Mouse (Mus musculus) frontal cortex, postnatal 36 days (tissue): Measurements from ENCODE around the gene Ldlrad3.

Experiments
- DNase-seq, 2 experiments: peaks; one replicate each; pipeline ENCODE4 v3.0.0; 2022; ENCODE audit warnings: low spot score in 2 of 2

Ldlrad3 gene

DNA sequence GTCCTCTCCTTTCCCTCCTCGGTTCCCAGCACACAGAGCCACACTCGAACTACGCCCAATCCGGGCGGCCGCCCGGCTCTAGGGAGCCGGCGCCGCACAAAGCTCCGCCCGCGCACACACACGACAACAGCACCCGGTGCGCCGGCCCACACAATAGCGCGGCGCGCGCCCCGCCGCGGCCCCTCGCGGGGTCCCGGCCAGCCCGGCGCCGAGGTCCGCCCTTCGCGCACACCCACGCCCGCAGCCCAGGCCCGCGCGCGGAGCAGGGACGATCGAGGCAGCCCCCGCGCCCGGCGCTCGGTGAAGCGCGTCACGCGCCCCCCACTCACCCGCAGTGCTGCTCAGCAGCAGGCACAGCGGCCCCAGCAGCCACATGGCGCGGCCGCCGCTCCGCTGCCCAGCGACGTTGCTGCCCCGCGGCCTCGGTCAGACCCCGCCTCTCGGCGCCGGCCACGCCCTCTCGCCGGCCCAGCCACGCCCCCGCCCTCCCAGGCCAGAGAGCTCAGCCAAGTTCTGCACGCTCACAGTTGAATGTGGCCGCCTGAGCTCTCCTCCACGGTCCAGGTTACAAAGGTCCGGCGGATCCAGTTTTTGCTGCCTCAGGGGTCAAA, at the start of gene Ldlrad3:
Gene Ldlrad3, minus strand, starts transcription at position 435 of the 611 bp plus-strand sequence.
- DNase-seq, result peak; percentile 79 to 84

DNA sequence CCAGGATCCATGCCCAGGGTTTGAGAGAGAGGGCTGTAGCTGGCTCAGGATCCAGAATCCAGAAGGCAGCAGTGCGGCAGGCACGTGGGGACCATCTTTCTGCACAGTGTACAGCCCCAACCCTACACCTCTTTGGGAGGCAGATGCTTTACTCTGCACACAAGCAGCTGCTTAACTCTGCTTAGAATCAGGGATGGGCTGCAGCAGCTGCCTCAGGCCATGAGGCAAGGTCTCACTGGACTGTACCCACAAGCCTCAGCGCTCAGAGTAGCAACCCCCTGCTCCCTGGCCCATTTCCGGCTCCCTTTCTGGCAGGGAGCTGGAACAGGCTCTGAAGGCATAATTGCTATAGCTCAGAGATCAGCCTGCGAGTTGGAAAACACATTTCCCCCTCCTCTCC, 45.3 kb upstream of the Ldlrad3 start:
- DNase-seq, result no peak

DNA sequence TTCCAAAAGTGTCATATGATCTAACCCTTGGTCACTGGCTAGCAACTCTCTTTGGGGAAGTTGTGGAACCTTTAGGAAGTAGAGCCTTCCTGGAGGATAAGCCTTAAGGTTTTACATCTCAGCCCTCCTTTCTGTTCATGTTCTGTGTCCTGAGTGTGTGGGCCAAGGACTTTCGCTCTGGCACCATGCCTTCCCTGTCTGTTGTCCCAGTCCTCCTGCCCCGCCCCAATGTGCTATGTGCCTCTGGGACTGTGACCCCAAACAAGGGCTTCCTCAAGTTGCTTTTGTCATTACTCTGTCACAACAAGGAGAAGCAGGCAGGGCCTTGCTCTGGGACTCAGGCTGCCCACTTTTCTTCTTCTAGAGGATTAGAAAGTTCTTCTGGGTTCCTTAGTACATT, 42.9 kb upstream of the Ldlrad3 start:
- DNase-seq, result no peak

DNA sequence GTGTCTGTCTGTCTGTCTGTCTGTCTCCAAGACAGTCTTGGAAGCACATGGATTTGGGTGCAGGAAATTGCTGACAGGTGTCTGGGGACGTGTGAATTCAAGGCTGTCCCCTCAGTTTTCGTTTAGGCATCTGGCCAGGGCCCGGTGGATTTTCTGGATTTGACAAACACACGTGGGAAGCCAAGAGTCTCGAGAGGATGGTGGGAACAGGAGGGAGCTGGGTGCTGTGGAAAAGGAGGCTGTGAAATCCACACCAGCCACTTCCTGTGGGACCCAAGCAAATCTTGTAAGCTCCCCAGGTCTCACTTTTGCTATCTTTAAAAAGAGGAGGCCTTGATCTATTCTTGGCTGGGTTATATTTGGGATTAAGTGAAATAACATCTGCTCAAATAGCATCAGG, 42.1 kb upstream of the Ldlrad3 start:
- DNase-seq, result no peak

DNA sequence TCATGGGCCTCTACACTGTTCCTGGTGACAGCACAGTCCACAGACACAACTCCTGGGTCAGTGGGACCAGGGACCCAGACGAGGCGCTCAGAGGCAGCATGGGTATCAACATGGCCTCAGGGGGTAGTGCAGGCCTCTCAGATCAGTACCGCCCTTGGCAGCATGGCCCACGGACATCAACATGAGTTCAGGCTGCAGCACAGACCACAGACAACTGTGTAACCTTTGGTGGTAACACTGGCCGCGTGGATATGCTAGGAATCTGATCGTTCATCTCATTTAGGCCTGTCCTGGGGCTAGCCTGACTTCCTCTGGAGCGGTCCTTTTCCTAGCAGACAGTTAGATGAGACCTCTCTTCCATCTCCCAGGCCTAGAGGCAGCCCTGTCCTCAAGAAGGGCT, 41.7 kb upstream of the Ldlrad3 start:
- no peak for DNase-seq

DNA sequence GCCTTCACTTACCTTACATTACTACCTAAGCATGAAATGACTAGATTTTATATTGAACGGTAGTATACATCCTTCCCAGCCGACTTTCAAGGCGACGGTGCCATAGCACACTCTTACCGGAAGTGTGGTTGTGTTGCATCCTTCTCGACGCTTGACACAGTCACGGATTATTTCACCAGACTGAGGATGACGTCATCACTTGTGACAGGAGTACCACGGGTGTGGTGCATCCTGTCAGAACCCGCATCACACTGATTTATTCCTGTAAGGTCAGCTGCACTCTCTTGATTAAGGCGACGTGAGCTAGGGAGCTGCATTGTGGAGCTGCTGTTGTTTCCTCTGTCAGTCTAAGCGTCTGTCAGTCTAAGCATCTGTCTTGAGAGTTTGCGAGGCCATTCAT, 40.1 kb upstream of the Ldlrad3 start:
- DNase-seq, result no peak

DNA sequence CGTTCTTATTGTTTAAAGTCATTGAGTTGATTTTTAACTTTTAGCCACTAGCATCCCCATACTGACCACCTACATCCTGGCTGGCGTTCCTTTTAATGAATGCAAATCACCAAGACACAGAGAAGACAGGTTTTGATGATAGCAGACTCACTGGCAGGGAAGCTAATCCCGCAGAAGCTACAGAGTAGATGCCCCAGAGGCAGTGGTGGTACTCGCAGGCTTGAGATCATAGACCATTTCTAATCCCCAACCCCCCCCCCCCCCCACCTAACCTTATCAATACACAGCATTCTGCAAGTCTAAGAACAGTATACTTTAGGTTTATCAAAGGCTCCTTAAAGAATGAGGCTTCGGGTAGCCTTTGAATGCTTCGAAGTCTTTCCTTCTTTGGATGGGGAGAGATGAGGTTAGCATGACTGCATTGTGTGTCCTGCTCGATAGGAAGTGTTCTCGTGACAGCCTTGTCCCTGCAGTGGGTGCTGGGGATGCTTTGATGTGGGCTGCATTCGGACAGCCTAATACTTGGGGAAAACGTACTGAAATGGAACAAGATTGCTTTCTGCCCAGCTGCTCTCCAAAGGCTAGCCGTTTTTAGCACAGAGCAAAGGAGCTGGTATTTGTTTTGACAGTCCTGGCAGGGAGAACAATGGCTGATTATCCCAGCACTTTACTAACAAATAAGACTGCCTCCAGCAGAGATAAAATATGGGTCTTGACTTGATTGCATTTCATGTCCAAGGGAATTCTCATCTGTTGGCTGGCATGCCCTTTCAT, 37.4 kb upstream of the Ldlrad3 start:
- no peak for DNase-seq

DNA sequence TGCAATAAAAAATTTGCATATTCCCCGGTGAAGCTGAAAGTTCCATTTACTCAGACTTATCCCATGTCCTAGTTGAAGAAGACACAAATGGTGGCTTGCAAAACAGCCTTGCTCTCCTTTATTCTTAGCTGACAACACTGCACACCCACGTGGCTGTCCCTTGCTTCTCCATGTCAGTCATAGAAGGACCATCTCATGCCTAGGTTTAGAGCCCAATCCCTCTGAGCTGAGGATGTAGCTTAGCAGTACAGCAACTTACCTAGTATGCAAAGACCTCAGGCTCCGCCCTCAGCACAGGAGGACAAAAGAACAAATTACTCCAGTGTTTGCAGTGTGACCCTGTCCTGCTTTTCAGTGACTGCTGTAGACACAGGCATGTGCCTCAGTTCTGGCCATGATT, 36.6 kb upstream of the Ldlrad3 start:
- no peak for DNase-seq

DNA sequence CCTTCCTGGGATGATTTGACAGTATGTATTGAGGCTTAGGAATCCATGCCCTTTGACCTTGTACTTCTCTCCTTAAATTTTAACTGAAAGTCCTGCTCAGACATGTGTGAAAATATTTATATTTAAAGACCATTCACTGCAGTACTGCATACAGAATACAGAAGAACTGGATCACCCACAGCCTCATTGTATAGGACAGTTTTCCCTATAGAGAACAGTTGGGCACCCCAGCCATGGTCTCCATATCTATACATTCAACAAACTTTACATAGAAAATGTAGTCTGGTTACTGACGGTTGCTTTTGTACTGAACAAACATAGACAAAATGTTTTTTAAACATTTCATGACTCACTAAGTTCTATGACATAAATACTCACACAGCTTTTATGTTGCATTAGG, 30.6 kb upstream of the Ldlrad3 start:
- DNase-seq, result no peak

DNA sequence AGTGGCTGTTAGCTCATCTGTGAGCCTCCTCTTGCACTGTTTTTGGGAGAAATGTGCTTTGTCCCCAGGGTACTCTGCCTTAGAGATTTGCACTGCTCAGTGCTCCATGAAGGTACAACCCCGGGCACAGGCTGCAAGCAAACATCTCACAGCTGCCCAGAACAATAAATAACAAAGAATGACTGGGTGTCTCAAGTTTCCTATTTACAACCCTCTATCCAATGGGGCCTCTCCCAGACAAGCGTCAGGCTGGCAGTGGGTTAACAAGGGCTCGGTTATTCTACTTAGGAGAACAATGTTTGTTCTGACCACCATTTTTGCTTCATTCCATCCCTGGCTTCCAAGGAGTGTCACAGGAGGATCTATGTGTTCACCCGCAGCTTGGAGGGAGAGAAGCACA, 25.9 kb upstream of the Ldlrad3 start:
- no peak for DNase-seq

DNA sequence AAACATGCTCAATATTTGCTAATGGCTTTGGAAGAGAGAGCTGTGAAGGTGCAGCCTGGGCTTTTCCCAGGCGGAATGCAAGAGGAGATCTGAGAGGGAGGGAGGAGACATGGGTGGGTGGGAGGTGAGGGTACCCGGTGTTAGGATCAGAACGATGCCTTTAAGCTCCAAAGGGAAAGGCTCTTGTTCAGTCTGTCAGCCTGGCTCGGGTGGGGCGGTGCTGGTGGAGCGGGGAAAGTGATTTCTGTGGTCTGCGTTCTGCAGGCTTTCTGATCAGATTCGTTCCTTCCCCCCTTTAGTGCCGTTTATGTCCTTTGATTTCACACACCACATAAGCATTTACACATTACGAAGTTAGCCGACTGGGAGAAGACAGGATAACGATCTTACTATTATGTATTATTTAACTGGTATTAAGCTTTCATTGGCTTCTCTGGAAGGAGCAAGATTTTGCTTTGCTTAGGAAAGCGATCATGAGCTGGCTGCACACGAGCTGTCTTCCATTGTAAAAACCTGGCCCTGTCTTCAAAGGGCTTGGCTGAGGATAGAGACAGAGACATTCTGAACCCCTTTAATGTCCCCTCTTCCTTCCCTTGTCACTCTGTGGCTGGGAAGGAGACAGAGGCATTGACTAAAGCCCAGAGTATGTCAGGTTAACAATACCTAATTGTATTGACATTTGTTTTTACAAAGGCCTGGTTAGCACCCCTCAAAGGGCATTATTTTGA, 19.7 kb upstream of the Ldlrad3 start:
- no peak for DNase-seq

DNA sequence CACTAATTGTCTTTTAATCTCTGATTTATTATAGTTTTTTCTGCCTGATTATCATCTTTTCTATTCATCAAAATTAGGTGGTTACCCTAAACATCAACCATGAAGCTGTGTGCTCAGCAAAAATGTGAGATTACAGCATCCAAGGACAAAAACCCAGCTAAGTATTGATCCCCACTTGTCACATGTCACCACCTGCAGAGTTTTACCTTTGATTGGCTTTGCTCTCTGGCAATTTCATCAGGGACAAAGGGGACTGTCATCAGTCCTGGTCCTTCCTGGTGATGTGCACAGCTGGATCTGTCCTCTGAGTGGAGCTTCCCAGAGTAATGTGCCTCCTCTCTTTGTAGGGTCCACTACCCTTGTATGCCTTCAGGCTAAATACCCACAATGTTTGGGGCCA, 17.3 kb upstream of the Ldlrad3 start:
- no peak for DNase-seq

DNA sequence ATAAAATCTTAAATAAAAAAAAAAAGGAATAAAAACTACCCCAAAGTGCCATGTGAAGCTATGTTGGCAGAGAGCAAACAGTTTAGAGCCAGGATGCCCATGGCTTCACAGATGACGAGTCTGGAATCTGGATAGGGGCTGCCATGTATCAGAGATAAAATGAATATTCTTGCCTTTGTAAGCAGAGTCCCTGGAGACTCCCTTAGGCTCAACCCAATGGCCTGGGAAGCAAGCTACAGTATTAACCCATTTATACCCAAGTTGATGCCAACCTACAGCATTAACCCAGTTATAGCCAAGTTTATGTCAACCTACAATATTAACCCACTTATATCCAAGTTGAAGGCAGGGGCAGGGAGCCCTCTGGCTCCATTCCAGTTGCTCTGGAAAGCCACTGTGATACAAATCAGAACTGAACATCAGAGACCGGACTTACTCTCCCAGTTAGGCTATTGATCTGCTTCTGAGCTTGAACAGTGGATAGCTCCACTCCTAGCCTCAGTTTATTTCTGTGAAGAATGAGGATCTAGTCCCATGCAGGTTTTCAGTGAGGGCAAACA, 16.1 kb upstream of the Ldlrad3 start:
- DNase-seq, result no peak

DNA sequence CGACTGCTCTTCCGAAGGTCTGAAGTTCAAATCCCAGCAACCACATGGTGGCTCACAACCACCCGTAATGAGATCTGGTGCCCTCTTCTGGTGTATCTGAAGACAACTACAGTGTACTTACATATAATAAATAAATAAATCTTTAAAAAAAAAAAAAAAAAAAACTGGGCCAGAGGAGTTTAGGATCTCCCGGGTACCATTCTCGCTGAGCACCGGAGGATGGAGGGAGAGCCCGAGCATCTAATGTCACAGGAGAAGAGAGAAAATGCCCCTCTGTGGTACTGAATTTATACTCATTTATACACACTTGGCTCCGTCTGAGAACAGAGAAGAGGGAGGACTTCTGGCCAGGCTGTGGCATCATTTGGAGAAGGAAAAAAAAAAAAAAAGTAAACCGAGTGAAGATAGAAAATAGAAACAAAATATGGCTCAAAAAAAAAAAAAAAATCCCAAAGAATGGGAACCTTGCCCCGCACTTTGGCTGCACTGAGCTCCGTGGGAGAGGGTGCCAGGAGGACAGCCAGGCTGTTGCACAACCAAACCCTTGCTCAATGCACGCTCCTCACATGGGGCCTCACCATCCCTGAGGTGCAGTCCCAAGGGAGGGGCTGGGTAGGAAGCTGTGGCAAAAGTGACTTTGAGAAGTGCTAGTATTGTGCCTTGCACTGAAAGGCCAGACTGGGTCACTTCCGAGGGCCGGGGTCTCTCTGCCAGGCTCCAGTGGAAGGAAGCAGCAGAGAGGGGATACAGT, 15.2 kb upstream of the Ldlrad3 start:
- DNase-seq, result no peak

DNA sequence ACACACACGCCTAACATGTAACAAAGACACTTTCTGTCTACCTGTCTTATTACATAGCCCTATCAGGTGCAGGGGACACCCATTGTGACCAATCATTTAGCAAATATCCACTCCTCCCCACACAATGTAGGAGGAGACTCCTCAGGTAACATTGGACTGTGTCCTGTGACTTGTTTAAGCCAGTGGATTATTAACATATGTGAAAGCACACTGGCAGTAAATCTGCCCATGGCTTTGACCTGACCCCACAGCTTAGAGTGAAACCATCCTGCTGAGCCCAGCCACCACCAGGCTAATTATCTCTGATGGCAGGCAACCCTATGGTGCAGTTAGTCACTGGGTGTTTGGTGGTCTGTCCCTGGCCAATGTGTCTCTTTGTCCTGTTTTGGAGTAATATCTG, 11.1 kb upstream of the Ldlrad3 start:
- DNase-seq, result no peak

DNA sequence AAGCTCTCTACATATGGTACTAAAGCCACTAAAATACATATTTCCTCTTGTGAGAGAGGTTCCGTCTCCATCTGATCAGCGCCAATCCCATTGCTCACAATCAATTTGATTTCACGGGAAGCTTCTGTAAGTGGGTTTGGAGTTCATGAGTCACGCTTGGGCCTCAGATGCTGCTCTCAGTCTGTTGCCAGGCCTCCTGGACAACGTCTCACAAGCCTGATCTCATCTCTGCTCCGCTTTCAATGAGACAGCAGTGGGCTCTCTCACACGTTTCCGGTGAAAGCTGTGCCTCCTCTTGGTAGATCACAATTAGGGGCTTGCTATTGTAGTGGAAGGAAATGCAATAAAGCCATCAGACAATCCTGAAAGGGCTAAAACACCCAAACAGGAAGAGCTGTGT, 10.5 kb upstream of the Ldlrad3 start:
- no peak for DNase-seq

DNA sequence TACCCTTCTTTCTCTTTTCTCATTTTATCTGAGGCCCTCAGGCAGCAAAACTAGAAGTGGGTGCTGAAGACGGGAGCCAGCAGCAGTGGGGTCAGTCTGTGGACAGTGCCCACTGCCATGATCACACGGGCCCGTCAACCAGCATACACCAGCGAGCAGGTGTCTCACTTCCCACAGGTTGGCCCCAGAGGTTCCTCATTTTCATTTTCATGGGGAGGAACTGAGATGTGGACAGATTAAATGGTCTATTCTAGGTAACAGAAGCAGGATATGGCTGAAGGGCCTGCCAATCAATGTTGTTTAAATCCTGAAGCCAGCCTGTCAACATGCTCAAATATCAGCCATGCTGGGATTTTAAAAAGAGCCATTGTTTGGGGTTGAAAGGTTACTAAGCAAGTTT, 9.3 kb upstream of the Ldlrad3 start:
- DNase-seq, result no peak

DNA sequence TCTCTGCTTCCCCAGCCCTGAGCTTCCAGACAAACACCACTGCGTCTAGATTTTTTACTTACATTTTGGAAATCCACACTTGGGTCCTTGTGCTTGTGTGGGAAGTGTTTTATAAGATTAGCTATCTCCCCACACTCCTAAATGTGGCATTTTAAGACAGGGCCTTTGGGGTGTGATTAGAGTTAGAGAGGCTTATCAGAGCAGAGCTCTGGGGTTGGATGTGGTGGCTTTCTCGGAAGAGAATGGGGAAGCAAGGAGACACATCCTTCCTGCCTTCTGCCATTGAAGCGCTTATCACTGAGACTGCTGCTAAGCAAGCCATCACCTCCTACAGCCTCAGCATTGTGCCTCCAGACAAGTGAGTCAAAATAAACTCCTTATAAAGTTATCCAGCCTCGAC, 8.1 kb upstream of the Ldlrad3 start:
- no peak for DNase-seq

DNA sequence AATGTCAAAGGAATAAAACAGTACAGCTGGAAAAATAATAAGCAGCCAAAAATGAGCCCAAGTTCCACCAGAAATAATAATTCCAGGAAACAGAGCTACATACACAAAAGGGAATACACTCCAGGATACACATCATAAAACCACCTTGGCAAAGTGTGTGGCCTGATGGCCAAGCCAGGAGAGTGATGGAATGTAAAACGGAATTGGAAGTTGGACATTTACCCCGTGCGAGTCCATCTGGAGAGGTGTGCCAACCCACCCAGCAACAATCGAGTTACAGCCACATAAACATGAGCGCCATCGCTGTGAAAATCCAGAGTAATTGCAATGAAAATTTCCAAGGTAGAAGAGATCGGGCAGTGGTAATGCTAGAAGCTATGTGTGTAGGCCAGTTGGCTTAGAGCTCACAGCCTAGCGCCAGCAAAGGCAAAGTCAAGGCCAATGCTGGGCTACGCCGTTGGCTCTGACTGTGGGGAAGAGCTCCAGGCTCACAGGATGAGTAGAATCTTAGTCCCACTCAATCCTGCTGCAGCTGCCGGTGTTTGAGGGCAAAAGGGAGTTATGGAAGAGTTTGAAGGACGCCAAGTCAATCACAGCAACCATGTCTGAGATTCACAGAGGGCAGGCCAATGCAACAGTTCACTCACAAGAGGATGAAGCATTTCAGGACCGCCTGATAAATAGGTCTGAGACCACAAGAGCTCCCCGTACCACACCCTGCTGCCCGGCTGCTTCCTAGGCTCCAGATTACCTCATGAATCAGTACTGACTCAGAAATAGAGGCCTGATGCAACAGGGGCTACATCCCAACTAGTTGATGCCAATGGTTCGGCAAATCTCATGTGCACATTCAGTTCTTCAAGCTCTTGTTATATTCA, 7.0 kb upstream of the Ldlrad3 start:
- no peak for DNase-seq

DNA sequence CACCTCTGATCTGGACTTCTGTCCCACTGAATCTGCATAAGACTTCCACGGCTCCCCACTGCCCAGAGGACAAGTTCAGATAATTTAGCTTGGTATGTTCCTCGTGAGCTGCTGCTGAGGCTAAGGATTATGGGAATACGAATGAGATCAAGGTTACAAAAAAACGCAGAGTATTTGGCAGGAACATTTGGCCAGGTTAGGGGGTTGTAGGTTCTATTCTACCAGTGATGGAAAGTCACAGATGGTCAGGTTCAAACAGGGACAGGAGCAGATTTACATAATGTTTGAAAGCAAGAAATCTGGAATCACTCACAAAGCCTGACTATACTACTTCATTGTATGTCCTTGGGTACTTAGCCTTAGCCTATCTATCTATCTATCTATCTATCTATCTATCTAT, 5.6 kb upstream of the Ldlrad3 start:
- DNase-seq, result no peak

DNA sequence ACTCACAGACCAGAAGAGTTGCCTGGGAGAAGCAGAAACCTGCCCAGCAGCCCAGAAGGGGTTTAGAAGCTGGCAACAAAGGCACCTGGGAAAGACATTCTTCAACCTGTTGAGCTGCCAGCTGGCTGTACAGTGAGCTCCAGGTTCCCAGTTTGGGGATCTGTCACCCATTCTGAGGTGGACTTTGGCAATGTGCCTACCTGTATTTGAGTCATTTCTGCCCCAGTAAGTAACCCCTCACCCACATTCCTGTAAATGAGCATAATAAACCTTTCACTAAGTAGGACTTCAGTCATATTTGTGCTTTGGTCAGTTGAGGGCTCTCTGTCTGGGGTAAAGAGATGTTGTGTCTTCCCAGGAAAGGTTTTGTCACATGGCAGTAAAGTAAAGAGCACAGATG, 4.8 kb upstream of the Ldlrad3 start:
- no peak for DNase-seq
